Mouse (Mus musculus) stomach, postnatal 0 days (tissue): ENCODE data around the gene Cldn7. TPM values are rescaled to one million over a fixed set of nuclear protein-coding genes. Genes with fewer than 3 reads are reported as not detected.

Source experiments
- ATAC-seq: fragments of 200-750 bp; cut with Nextera tagmentation; 2 replicates; pipeline ENCODE4 v1.8.0; 2017; ENCODE audit not compliant: low FRiP score, low TSS enrichment
- DNase-seq: peaks from one replicate; pipeline ENCODE4 v3.0.0-alpha.2; 2016; ENCODE audit warnings: low spot score
- H3K27ac ChIP-seq: fragments of 300-500 bp; sonication (generic); replicated peaks from 2 replicates; pipeline ENCODE4 v1.5.1; 2014; ENCODE audit warnings: mild to moderate bottlenecking, control low read depth
- H3K27me3 ChIP-seq: fragments of 300-500 bp; sonication (generic); 2 replicates; pipeline ENCODE4 v1.6.1; 2014; ENCODE audit warnings: low read length; ENCODE audit not compliant: control insufficient read depth, insufficient read depth
- H3K36me3 ChIP-seq: fragments of 300-500 bp; sonication (generic); 2 replicates; pipeline ENCODE4 v1.6.1; 2014; ENCODE audit warnings: low read length, mixed read lengths; ENCODE audit not compliant: control insufficient read depth, insufficient read depth
- H3K4me1 ChIP-seq: fragments of 300-500 bp; sonication (generic); replicated peaks from 2 replicates; pipeline ENCODE4 v1.6.1; 2014; ENCODE audit warnings: antibody characterized with exemption; ENCODE audit not compliant: control insufficient read depth, insufficient read depth
- H3K4me2 ChIP-seq: fragments of 300-500 bp; sonication (generic); replicated peaks from 2 replicates; pipeline ENCODE4 v1.6.1; 2014; ENCODE audit warnings: low read depth, mild to moderate bottlenecking, control low read depth, moderate library complexity
- H3K4me3 ChIP-seq: fragments of 300-500 bp; sonication (generic); 2 replicates; pipeline ENCODE4 v1.5.1; 2014; ENCODE audit warnings: low read depth, low read length, control low read depth
- H3K9ac ChIP-seq: fragments of 300-500 bp; sonication (generic); 2 replicates; pipeline ENCODE4 v1.6.1; 2014; ENCODE audit warnings: mild to moderate bottlenecking, low read length, control low read depth, mixed read lengths
- H3K9me3 ChIP-seq: fragments of 300-500 bp; sonication (generic); 2 replicates; pipeline ENCODE4 v1.6.1; 2016; ENCODE audit warnings: low read length; ENCODE audit not compliant: control insufficient read depth
- CTCF ChIP-seq: IDR thresholded peaks from 2 replicates; pipeline ENCODE4 v1.5.1; 2016; ENCODE audit warnings: antibody characterized with exemption, low read depth, mild to moderate bottlenecking, moderate library complexity
- EP300 ChIP-seq: optimal IDR thresholded peaks from 2 replicates; pipeline ENCODE3; 2016; ENCODE audit warnings: antibody characterized with exemption
- WGBS: fragments of 180-500 bp; shearing (Covaris S2); extraction: QIAGEN DNeasy Blood & Tissue Kit; methylation state at CpG from one replicate; pipeline ENCODE4 v1.1.7; 2014; 5-methylcytosine and 5-hydroxymethylcytosine counted together
- polyA plus RNA-seq: library from polyadenylated mRNA; unstranded; fragments of >200 nt; fragmentation: Nextera tagmentation; extraction: Ambion mirVana; gene quantifications from 2 replicates; pipeline ENCODE4 v1.2.1, GENCODE M21; 2015

The Cldn7 gene
- polyA plus RNA-seq, 1 experiment from 2014 or later = 125 TPM

DNA sequence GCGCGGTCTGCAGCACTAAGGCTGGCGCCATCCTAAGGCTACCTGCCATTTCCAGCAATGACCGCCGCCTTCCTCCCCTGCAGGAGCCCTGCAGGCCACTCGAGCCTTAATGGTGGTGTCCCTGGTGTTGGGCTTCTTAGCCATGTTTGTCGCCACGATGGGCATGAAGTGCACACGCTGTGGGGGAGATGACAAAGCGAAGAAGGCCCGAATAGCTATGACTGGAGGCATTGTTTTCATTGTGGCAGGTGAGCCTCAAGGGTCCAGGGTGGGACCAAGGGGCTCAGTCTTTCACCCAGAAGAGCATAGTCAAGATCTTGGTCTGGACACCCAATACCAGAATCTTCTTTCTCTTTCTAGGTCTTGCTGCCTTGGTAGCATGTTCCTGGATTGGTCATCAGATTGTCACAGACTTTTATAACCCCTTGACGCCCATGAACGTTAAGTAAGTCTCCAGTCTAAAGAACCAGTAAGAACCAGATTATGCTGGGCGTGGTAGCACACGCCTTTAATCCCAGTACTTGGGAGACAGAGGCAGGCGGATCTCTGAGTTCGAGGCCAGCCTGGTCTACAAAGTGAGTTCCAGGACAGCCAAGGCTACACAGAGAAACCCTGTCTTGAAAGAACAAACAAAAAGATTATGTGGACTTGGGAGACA, 2.4 kb downstream of the Cldn7 start:
- TF ChIP-seq EP300 = no peak
- no peak for TF ChIP-seq CTCF
- H3K36me3 ChIP-seq = peaks cover 11% of the 10 kb centered on the region; the same call in 1 of the 2 replicates
- peak overlapping the region; percentile 59 for H3K9ac ChIP-seq
- H3K27ac ChIP-seq = 0 out of 2 replicates have a peak overlapping the region, but pooled peaks have one; percentile 35
- H3K4me1 ChIP-seq = peaks cover 2% of the 10 kb centered on the region; the same call in 1 of the 2 replicates
- H3K4me2 ChIP-seq = peak overlapping the region; percentile 65
- H3K4me3 ChIP-seq = peak overlapping the region; percentile 43
- peaks cover 6% of the 10 kb centered on the region; the same call in 1 of the 2 replicates for H3K27me3 ChIP-seq
- WGBS = 35% methylated on average over 17 of the region's 17 CpGs
- DNase-seq (no peak), ATAC-seq (no peak)
- no peaks in the 10 kb centered on the region for H3K9me3 ChIP-seq

DNA sequence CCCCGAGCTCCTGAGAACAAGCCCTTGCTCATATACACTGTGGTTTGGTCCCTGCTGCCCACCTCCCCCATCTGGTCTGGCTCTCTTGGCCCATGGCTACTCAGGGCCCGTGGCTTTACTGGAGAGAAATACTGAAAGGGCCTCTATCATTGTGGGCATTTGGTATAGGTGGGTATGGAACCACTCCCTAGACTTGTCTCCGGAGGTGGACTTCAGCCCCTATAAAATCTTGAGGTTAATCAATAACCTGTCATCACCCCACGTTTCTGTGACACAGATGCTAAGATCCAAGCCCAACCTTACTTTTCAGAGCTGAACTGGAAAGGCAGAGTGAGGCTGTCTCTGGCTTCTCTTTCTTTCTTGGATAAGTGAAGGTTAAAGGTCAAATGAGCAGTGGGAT, 4.2 kb downstream of the Cldn7 start:
- H3K27ac ChIP-seq = no peak overlapping the region
- no peak for TF ChIP-seq CTCF
- TF ChIP-seq EP300 = no peak
- no peak overlapping the region for H3K9ac ChIP-seq
- H3K4me3 ChIP-seq = no peak overlapping the region
- no peak overlapping the region for H3K4me2 ChIP-seq
- peaks cover 6% of the 10 kb centered on the region; the same call in 1 of the 2 replicates for H3K27me3 ChIP-seq
- peaks cover 2% of the 10 kb centered on the region; the same call in 1 of the 2 replicates for H3K4me1 ChIP-seq
- DNase-seq (no peak), ATAC-seq (no peak)
- H3K9me3 ChIP-seq = no peaks in the 10 kb centered on the region
- peaks cover 11% of the 10 kb centered on the region; the same call in 1 of the 2 replicates for H3K36me3 ChIP-seq
- WGBS = 63% methylated on average over 4 of the region's 4 CpGs

DNA sequence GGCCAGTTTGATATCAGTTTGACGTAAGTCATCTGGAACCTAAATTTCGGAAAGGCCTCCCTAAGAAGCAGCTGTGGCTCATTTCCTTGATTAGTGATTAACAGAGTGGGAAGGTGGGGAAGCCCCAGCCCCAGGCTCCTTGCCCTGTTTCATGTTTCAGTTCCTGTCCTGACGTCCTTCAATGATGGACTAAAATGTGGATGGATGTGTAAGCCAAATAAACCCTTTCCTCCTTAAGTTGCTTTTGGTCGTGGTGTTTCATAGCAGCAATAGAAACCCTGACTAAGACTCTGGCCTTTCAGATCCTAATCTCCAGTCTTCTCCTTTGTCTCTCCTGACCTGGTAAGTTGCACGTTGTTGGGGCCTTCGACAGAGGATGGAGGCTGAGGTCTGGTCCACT, 5.6 kb downstream of the Cldn7 start:
- Histone ChIP-seq H3K9me3 (no peaks in the 10 kb centered on the region), H3K27me3 (peaks cover 2% of the 10 kb centered on the region; the same call in 1 of the 2 replicates), H3K36me3 (peaks cover 22% of the 10 kb centered on the region), H3K4me1 (peaks cover 2% of the 10 kb centered on the region; the same call in 1 of the 2 replicates), H3K27ac (no peak overlapping the region), H3K9ac (no peak overlapping the region), H3K4me3 (no peak overlapping the region), H3K4me2 (no peak overlapping the region)
- DNase-seq (no peak), ATAC-seq (no peak)
- 65% methylated on average over 6 of the region's 6 CpGs for WGBS
- TF ChIP-seq CTCF = no peak
- no peak for TF ChIP-seq EP300

DNA sequence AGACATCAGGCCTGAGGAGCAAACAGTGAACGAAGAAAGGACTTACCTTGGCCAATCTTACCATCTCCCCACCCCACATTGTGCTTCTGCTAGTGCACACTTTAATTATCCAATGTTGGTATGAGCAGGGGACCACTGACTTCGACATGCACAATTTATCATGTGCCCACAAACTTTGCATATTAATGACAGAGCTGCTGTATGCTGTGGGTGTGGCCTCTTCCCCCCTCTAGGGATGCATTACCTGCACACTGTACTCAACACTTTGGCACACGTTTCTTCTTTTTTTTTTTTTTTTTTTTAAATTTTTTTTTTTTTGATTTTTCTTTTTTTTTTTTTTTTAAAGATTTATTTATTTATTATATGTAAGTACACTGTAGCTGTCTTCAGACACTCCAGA, 6.2 kb downstream of the Cldn7 start:
- WGBS = 44% methylated on average over 3 of the region's 3 CpGs
- TF ChIP-seq CTCF = no peak
- TF ChIP-seq EP300 = no peak
- H3K4me1 ChIP-seq = peaks cover 2% of the 10 kb centered on the region; the same call in 1 of the 2 replicates
- no peak overlapping the region for H3K4me2 ChIP-seq
- DNase-seq (peak; percentile 30), ATAC-seq (no peak)
- H3K27me3 ChIP-seq = peaks cover 2% of the 10 kb centered on the region; the same call in 1 of the 2 replicates
- no peak overlapping the region for H3K27ac ChIP-seq
- no peaks in the 10 kb centered on the region for H3K9me3 ChIP-seq
- no peak overlapping the region for H3K9ac ChIP-seq
- peaks cover 22% of the 10 kb centered on the region for H3K36me3 ChIP-seq
- H3K4me3 ChIP-seq = no peak overlapping the region

GRCm38 (mm10) chr11:69974907-69975306, 10.3 kb downstream of the Cldn7 start:
- H3K4me2 ChIP-seq = no peak overlapping the region
- no peak overlapping the region for H3K9ac ChIP-seq
- DNase-seq (no peak), ATAC-seq (no peak)
- no peaks in the 10 kb centered on the region for H3K4me1 ChIP-seq
- no peak overlapping the region for H3K4me3 ChIP-seq
- no peak overlapping the region for H3K27ac ChIP-seq
- H3K9me3 ChIP-seq = no peaks in the 10 kb centered on the region
- peaks cover 16% of the 10 kb centered on the region for H3K36me3 ChIP-seq
- H3K27me3 ChIP-seq = no peaks in the 10 kb centered on the region
- TF ChIP-seq EP300 = no peak
- no peak for TF ChIP-seq CTCF
- 94% methylated on average over 2 of the region's 2 CpGs for WGBS

DNA sequence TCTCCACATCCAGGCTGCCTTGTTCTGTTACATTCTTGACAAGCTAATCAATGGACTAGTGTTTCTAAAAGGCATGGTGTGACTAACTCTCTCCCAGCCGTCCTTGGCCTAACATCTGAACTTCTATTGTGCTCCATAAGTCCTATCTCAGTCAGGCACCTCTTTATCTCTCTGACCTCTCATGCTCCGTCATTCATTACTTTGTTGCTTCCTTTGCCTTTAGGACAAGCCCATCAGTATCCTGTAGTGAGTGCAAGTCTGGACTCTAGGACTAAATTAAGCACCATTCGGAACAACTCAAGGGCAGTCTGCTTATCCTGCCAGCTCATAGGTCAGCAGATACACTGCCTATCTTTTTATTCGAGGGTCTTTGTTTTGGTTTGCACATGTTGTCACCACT, 11.7 kb downstream of the Cldn7 start:
- Histone ChIP-seq H3K4me2 (no peak overlapping the region), H3K9ac (no peak overlapping the region), H3K4me3 (no peak overlapping the region), H3K27ac (no peak overlapping the region), H3K4me1 (no peaks in the 10 kb centered on the region), H3K36me3 (peaks cover 13% of the 10 kb centered on the region), H3K9me3 (no peaks in the 10 kb centered on the region), H3K27me3 (no peaks in the 10 kb centered on the region)
- DNase-seq (no peak), ATAC-seq (no peak)
- TF ChIP-seq EP300 (no peak), CTCF (no peak)
- 79% methylated on average over 4 of the region's 4 CpGs for WGBS
